ENCODE assay signal across 8 mouse cellular contexts in genomic region chr12:83688316-83689086, GRCm38 (mm10). TPM values are rescaled to one million over a fixed set of nuclear protein-coding genes. Genes with fewer than 3 reads are reported as not detected.
A peak's percentile ranks its signal among the peaks of the same experiment; 100 is the strongest.
DNase-seq lines count a peak whose midpoint lies in the region; ATAC-seq and TF ChIP-seq lines count a peak whose summit lies in the region.

No protein-coding gene starts in this region.

- TF ChIP-seq CTCF in E14TG2a.4 (conservative IDR thresholded peaks at IDR 0.05; ENCODE audit: low read length) = no peak

- H3K36me3 ChIP-seq in heart, embryonic 12.5 days = peaks cover 10% of the 10 kb centered on the region
- peaks cover 35% of the 10 kb centered on the region for H3K36me3 ChIP-seq in E14TG2a.4 (ENCODE audit: insufficient read depth, low read length)
- peaks cover 31% of the 10 kb centered on the region for H3K36me3 ChIP-seq in embryonic facial prominence, embryonic 10.5 days (replicated peaks)
- no peaks in the 10 kb centered on the region for H3K36me3 ChIP-seq in hindbrain, embryonic 11.5 days (ENCODE audit: control insufficient read depth, insufficient read depth, low read length)
- no peaks in the 10 kb centered on the region for H3K36me3 ChIP-seq in liver, embryonic 11.5 days (ENCODE audit: control insufficient read depth, insufficient read depth, low read length)

- H3K4me2 ChIP-seq in heart, embryonic 12.5 days = peak overlapping the region; percentile 83
- H3K4me2 ChIP-seq in hindbrain, embryonic 11.5 days (replicated peaks; ENCODE audit: low read depth, low read length) = peak overlapping the region; percentile 74
- peak overlapping the region; percentile 93 for H3K4me2 ChIP-seq in liver, embryonic 11.5 days

- no peaks in the 10 kb centered on the region for H3K9me3 ChIP-seq in heart, embryonic 12.5 days (replicated peaks)
- no peaks in the 10 kb centered on the region for H3K9me3 ChIP-seq in E14TG2a.4 (ENCODE audit: low read length)
- H3K9me3 ChIP-seq in embryonic facial prominence, embryonic 10.5 days = no peaks in the 10 kb centered on the region
- H3K9me3 ChIP-seq in hindbrain, embryonic 11.5 days (ENCODE audit: control insufficient read depth, low read length) = no peaks in the 10 kb centered on the region
- no peaks in the 10 kb centered on the region for H3K9me3 ChIP-seq in liver, embryonic 11.5 days (ENCODE audit: control insufficient read depth, low read length)

- ATAC-seq in heart, embryonic 12.5 days (ENCODE audit: insufficient number of reproducible peaks, low FRiP score) = peak; percentile 80
- ATAC-seq in hindbrain, embryonic 11.5 days (ENCODE audit: low FRiP score) = peak; percentile 89
- peak; percentile 80 for ATAC-seq in liver, embryonic 11.5 days (replicated peaks; ENCODE audit: low FRiP score)

- peaks cover 28% of the 10 kb centered on the region for H3K4me1 ChIP-seq in heart, embryonic 12.5 days (replicated peaks)
- H3K4me1 ChIP-seq in E14TG2a.4 (replicated peaks; ENCODE audit: low read depth, low read length) = peaks cover 45% of the 10 kb centered on the region
- peaks cover 23% of the 10 kb centered on the region for H3K4me1 ChIP-seq in embryonic facial prominence, embryonic 10.5 days
- no peaks in the 10 kb centered on the region for H3K4me1 ChIP-seq in hindbrain, embryonic 11.5 days (replicated peaks; ENCODE audit: control insufficient read depth, insufficient read depth, low read length)
- peaks cover 13% of the 10 kb centered on the region for H3K4me1 ChIP-seq in liver, embryonic 11.5 days (replicated peaks; ENCODE audit: control insufficient read depth, insufficient read depth, low read length)

- WGBS in heart, embryonic 12.5 days = 1% methylated on average over 46 of the region's 49 CpGs
- 1% methylated on average over 49 of the region's 49 CpGs for WGBS in embryonic facial prominence, embryonic 10.5 days
- WGBS in hindbrain, embryonic 11.5 days = 2% methylated on average over 49 of the region's 49 CpGs
- under 1% methylated on average over 49 of the region's 49 CpGs for WGBS in liver, embryonic 11.5 days

- H3K27ac ChIP-seq in heart, embryonic 12.5 days (ENCODE audit: poor library complexity, severe bottlenecking) = peak overlapping the region; percentile 94
- H3K27ac ChIP-seq in embryonic facial prominence, embryonic 10.5 days (replicated peaks) = peak overlapping the region; percentile 86
- H3K27ac ChIP-seq in hindbrain, embryonic 11.5 days (ENCODE audit: low read depth, low read length) = peak overlapping the region; percentile 85
- H3K27ac ChIP-seq in liver, embryonic 11.5 days (ENCODE audit: low read depth, low read length) = peak overlapping the region; percentile 92

- H3K9ac ChIP-seq in heart, embryonic 12.5 days = peak overlapping the region; percentile 93
- H3K9ac ChIP-seq in hindbrain, embryonic 11.5 days (ENCODE audit: low read depth, low read length) = peak overlapping the region; percentile 89
- peak overlapping the region; percentile 92 for H3K9ac ChIP-seq in liver, embryonic 11.5 days (ENCODE audit: low read depth, low read length)

- no peaks in the 10 kb centered on the region for H3K27me3 ChIP-seq in heart, embryonic 12.5 days (replicated peaks)
- no peaks in the 10 kb centered on the region for H3K27me3 ChIP-seq in E14TG2a.4 (ENCODE audit: insufficient read depth, low read length)
- no peaks in the 10 kb centered on the region for H3K27me3 ChIP-seq in embryonic facial prominence, embryonic 10.5 days (replicated peaks; ENCODE audit: low read depth, poor library complexity, severe bottlenecking)
- H3K27me3 ChIP-seq in hindbrain, embryonic 11.5 days (ENCODE audit: control insufficient read depth, insufficient read depth, low read length) = no peaks in the 10 kb centered on the region
- H3K27me3 ChIP-seq in liver, embryonic 11.5 days (replicated peaks; ENCODE audit: control insufficient read depth, insufficient read depth, low read length) = no peaks in the 10 kb centered on the region

- DNase-seq in heart, postnatal 4 days = no peak
- DNase-seq in embryonic facial prominence, embryonic 10.5 days (ENCODE audit: low spot score) = no peak
- peak; percentile 69 for DNase-seq in hindbrain, embryonic 11.5 days (ENCODE audit: low spot score)
- DNase-seq in liver, embryonic 11.5 days (ENCODE audit: low spot score) = no peak
- DNase-seq in right cerebral cortex, postnatal 10 days (ENCODE audit: low spot score in 2 of 2) = peak; percentile 65 to 69
- DNase-seq in adrenal gland, postnatal 36 days = no peak

- H3K4me3 ChIP-seq in heart, embryonic 12.5 days = peak overlapping the region; percentile 89
- H3K4me3 ChIP-seq in E14TG2a.4 (replicated peaks; ENCODE audit: low read length) = peak overlapping the region; percentile 95
- H3K4me3 ChIP-seq in embryonic facial prominence, embryonic 10.5 days = peak overlapping the region; percentile 68
- H3K4me3 ChIP-seq in hindbrain, embryonic 11.5 days (ENCODE audit: low read depth, low read length) = peak overlapping the region; percentile 92
- H3K4me3 ChIP-seq in liver, embryonic 11.5 days (ENCODE audit: low read depth, low read length) = peak overlapping the region; percentile 93

RNA-seq across cellular contexts. Expression of gene Psen1, which starts 0.5 kb away (rescaled TPM):
- 48.9 and 52.4 TPM in 2 replicates for polyA plus RNA-seq in heart, embryonic 12.5 days (2016; fragmentation: Nextera tagmentation; extraction: Ambion mirVana)
- 10 to 100 TPM; 43.7 to 44.7 TPM for total RNA-seq in heart, postnatal 4 days (2021)
- 61.4 and 63.3 TPM in 2 replicates for polyA plus RNA-seq in embryonic facial prominence, embryonic 10.5 days (2016; fragmentation: Nextera tagmentation; extraction: Ambion mirVana)
- polyA plus RNA-seq in hindbrain, embryonic 11.5 days (2014; fragmentation: Nextera tagmentation; extraction: Ambion mirVana) = 76.3 and 76.6 TPM in 2 replicates
- polyA plus RNA-seq in liver, embryonic 11.5 days (2014; fragmentation: Nextera tagmentation; extraction: Ambion mirVana) = 48.5 and 54.8 TPM in 2 replicates
- total RNA-seq in adrenal gland, postnatal 36 days (2021) = 10 to 100 TPM; 63.6 to 72.3 TPM

RNA-seq across cellular contexts. Expression of gene Rbm25, which starts 57.5 kb away (rescaled TPM):
- 176 and 187 TPM in 2 replicates for polyA plus RNA-seq in heart, embryonic 12.5 days (2016; fragmentation: Nextera tagmentation; extraction: Ambion mirVana)
- total RNA-seq in heart, postnatal 4 days (2021) = 10 to 100 TPM; 90.4 to 94.1 TPM
- 315 and 324 TPM in 2 replicates for polyA plus RNA-seq in embryonic facial prominence, embryonic 10.5 days (2016; fragmentation: Nextera tagmentation; extraction: Ambion mirVana)
- polyA plus RNA-seq in hindbrain, embryonic 11.5 days (2014; fragmentation: Nextera tagmentation; extraction: Ambion mirVana) = 259 and 316 TPM in 2 replicates
- 213 and 239 TPM in 2 replicates for polyA plus RNA-seq in liver, embryonic 11.5 days (2014; fragmentation: Nextera tagmentation; extraction: Ambion mirVana)
- total RNA-seq in adrenal gland, postnatal 36 days (2021) = 100 to 1,000 TPM in 1 of 2 experiments, 10 to 100 TPM in 1; 86.8 to 104 TPM

Comparison
In these comparisons a context has a peak if more than half of its experiments do, and no peak if none do; other contexts are left out.
1. DNase-seq: peak in hindbrain, embryonic 11.5 days (single experiment) and right cerebral cortex, postnatal 10 days (2 of 2); none in heart, postnatal 4 days (single experiment), embryonic facial prominence, embryonic 10.5 days (single experiment), liver, embryonic 11.5 days (single experiment) and adrenal gland, postnatal 36 days (0 of 2).
2. Peak in every context shown above with its lines, with median percentiles within 50 percentile points of each other: ATAC-seq, H3K27ac ChIP-seq, H3K4me2 ChIP-seq, H3K4me3 ChIP-seq and H3K9ac ChIP-seq.